ENCODE assay signal across 9 mouse cellular contexts in genomic region chr11:54562761-54563160, GRCm38 (mm10). TPM values are rescaled to one million over a fixed set of nuclear protein-coding genes. Genes with fewer than 3 reads are reported as not detected.
DNase-seq lines count a peak whose midpoint lies in the region; ATAC-seq and TF ChIP-seq lines count a peak whose summit lies in the region.
"Had no signal": no experiment of that assay in that cellular context is flagged by ENCODE, and none has a peak within 500 bp of the region (broad histone marks: within the 10 kb centered on the region; RNA-seq: fewer than 3 reads in every experiment).

No protein-coding gene starts in this region.

- WGBS in intestine, embryonic 16.5 days: 87% methylated on average over 5 of the region's 5 CpGs

- no peaks in the 10 kb centered on the region for H3K27me3 ChIP-seq in intestine, embryonic 16.5 days (replicated peaks; ENCODE audit: control insufficient read depth, insufficient read depth, low read length)
- H3K27me3 ChIP-seq: neural tube, embryonic 13.5 days had no signal

- H3K36me3 ChIP-seq in intestine, embryonic 16.5 days (ENCODE audit: control insufficient read depth, insufficient read depth, low read length): no peaks in the 10 kb centered on the region
- H3K36me3 ChIP-seq: neural tube, embryonic 13.5 days had no signal

- no peak for TF ChIP-seq POLR2A in brain, embryonic 14.5 days (IDR thresholded peaks at IDR 0.05; ENCODE audit: borderline replicate concordance, extremely low read depth, insufficient read depth, insufficient read length, poor library complexity, severe bottlenecking)

- H3K4me3 ChIP-seq in intestine, embryonic 16.5 days (ENCODE audit: low read length): no peak overlapping the region
- H3K4me3 ChIP-seq: neural tube, embryonic 13.5 days had no signal

- no peaks in the 10 kb centered on the region for H3K9me3 ChIP-seq in intestine, embryonic 16.5 days (ENCODE audit: control insufficient read depth, low read length)
- H3K9me3 ChIP-seq: neural tube, embryonic 13.5 days had no signal

- H3K4me1 ChIP-seq in intestine, embryonic 16.5 days (ENCODE audit: control insufficient read depth, insufficient read depth, low read length): no peaks in the 10 kb centered on the region
- H3K4me1 ChIP-seq: neural tube, embryonic 13.5 days had no signal

- no peak overlapping the region for H3K9ac ChIP-seq in intestine, embryonic 16.5 days (ENCODE audit: low read depth, low read length)
- H3K9ac ChIP-seq: neural tube, embryonic 13.5 days had no signal

- TF ChIP-seq CTCF in brain, embryonic 14.5 days (IDR thresholded peaks at IDR 0.05; ENCODE audit: borderline replicate concordance, extremely low read depth, insufficient read depth, insufficient read length): peak; percentile 35; the same call in 1 of the 2 replicates

- H3K4me2 ChIP-seq in intestine, embryonic 16.5 days (ENCODE audit: low read depth, low read length): no peak overlapping the region
- H3K4me2 ChIP-seq: neural tube, embryonic 13.5 days had no signal

- no peak overlapping the region for H3K27ac ChIP-seq in intestine, embryonic 16.5 days (ENCODE audit: low read length)
- H3K27ac ChIP-seq: neural tube, embryonic 13.5 days had no signal

- DNase-seq in gastrocnemius, adult 18-20 months (ENCODE audit: low spot score): peak; percentile 13
- DNase-seq in gastrocnemius, postnatal 14 days: no peak
- DNase-seq in monocyte, adult 2 months (ENCODE audit: low read depth in 1 of 2, low spot score in 2 of 2): peak; percentile 5
- peak; percentile 66 for DNase-seq in brain, embryonic 14.5 days (ENCODE audit: low read depth)
- DNase-seq in lung, postnatal 36 days: peak; percentile 68
- no peak for DNase-seq in gastrocnemius, adult 8-10 months (ENCODE audit: low spot score in 2 of 2)

- ATAC-seq in monocyte, adult 5-6 weeks (replicated peaks; ENCODE audit: insufficient number of reproducible peaks, low FRiP score, low TSS enrichment, poor library complexity, severe bottlenecking): no peak
- ATAC-seq in intestine, embryonic 16.5 days: no peak

- intact Hi-C loops in gastrocnemius, postnatal 14 days (cut with DNase I; ENCODE audit: low total_unique reads): no loop called here

RNA-seq across cellular contexts. Expression of gene Rapgef6, which starts 40.1 kb away (rescaled TPM):
- total RNA-seq in gastrocnemius, adult 18-20 months (2021): 1 to 10 TPM; 6.2 to 6.3 TPM
- total RNA-seq in gastrocnemius, postnatal 14 days (2021): 1 to 10 TPM; 8.1 to 8.6 TPM
- 75.1 to 97.7 TPM (median 92.9 TPM) in 3 replicates for total RNA-seq in monocyte, adult 5-6 weeks (2017)
- polyA plus RNA-seq in brain, embryonic 14.5 days (2012; rRNA removed): 23.9 and 29.5 TPM in 2 replicates
- 1 to 10 TPM; 4.6 to 7.8 (median 6.2) TPM for total RNA-seq in gastrocnemius, adult 8-10 months (2022)
- 25.4 and 28.6 TPM in 2 replicates for polyA plus RNA-seq in intestine, embryonic 16.5 days (2015; fragmentation: Nextera tagmentation; extraction: Ambion mirVana)

Comparison
In these comparisons a context has a peak if more than half of its experiments do, and no peak if none do; other contexts are left out.
1. DNase-seq: peak in gastrocnemius, adult 18-20 months (single experiment), monocyte, adult 2 months (2 of 2), brain, embryonic 14.5 days (single experiment) and lung, postnatal 36 days (single experiment); none in gastrocnemius, postnatal 14 days (single experiment) and gastrocnemius, adult 8-10 months (0 of 2).